Mouse (Mus musculus): ENCODE results near the gene Krt34.

Krt34 gene

DNA sequence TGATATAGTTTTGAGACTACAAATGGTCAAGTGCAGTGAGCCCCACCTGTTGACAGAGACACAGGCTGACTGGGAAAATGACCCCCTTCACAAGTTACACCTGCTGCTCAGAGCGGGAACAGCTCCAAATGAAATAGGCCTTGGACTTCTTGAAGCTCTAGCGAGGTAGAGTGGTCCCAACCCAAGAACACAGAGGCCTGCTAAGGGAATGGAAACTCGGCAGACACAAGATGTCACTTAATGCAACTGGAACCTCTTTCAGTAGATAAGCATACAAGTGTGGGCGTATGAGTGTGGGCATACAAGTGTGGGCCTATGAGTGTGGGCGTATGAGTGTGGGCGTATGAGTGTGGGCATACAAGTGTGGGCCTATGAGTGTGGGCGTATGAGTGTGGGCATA lies 42.3 kb downstream of the Krt34 start:
- DNase-seq (ENCODE audit: low read depth, low spot score): no peak

DNA sequence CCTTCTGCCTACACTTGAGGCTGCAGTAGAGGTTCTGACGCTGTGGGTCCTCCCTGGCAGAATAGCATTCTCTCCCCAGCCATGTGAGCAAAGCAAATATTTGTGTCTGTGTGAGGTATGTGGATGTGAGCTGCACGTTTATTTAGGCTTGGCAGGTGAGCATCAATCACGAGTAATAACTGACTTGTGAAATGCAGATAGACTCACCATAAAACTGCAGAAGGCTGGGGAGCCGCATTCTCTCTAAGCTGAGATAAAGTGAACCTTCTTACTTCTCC lies 47.0 kb downstream of the Krt34 start:
- DNase-seq (ENCODE audit: low read depth, low spot score): no peak

DNA sequence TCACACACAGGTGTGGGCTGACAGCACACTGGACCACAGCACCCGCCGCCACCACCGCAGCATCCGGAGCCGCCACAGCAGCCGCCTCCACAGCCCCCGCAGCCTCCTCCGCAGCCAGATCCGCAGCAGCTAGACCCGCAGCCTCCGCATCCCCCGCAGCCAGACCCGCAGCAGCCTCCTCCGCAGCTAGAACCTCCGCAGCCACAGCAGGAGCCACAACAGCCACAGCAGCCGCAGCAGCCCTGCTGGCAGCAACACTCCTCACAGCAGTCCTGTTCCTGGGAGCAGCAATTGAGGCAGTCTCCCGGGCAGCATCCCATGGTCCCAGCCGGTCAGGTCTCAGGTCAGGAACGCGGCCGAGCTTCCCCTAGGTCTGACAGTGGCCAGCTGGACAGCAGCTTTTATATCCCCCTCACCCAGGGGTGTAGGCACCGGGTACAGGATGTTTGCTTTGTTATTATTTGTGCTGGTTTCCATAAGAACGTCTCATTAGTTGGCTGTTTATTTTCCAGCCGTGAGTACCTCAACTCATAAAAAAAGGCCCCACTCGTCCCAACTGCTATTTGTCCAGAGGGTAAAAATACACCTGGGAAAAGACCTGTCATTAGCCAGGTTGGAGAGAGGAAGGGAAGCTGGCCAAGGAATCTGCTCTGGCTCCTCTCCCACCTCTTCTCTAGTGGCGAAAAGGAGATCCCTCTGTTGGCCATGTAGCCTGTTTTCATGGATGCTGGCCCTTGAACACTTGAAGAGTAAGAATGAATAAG lies 47.6 kb downstream of the Krt34 start, which contains the start of gene Krtap17-1:
Gene Krtap17-1, minus strand, starts transcription at position 375 of the 764 bp plus-strand sequence.
- no peak for DNase-seq (ENCODE audit: low read depth, low spot score)

DNA sequence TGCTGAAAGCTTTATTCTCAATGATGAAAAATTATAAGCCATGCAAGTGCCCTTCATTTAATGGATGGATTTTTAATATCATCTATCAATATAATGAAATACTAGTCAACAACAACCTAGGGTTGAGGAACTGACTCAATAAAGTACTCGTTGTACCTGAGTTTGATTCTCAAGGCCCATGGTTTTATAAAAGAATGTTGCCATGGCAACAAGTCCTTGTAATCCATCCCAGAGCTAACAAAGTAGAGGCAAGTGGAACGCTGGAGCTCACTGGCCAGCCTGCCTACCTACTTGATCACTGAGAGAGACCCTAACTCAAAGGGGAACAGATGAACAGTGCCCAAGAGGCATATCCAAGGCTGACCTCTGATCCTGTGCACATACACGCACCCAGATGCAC lies 50.8 kb downstream of the Krt34 start:
- DNase-seq (ENCODE audit: low read depth, low spot score): no peak

DNA sequence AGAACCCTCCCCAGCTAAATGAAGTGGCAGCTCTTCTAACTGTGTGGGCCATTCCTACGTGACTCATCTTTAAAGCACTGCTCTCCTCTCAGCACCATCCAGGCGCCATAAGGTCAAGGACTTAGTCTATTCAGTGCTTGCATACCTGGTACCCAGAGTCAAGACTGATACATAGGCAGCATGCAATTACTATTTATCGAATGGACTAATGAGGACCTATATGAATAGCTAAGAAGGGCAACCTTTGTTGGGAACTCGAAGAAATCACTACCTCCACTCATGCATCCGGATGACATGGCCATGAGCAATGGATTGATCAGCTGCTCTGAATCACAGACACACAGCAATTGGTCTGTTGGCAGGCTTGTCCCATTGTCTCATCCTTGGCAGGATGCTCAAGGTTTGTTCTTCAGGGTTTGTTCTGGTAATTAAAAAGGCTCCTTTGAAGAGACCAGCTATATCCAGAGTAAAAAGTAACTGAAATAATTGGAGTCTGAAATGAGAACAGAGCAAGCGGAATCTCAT lies 51.4 kb downstream of the Krt34 start:
- DNase-seq (ENCODE audit: low read depth, low spot score): no peak

DNA sequence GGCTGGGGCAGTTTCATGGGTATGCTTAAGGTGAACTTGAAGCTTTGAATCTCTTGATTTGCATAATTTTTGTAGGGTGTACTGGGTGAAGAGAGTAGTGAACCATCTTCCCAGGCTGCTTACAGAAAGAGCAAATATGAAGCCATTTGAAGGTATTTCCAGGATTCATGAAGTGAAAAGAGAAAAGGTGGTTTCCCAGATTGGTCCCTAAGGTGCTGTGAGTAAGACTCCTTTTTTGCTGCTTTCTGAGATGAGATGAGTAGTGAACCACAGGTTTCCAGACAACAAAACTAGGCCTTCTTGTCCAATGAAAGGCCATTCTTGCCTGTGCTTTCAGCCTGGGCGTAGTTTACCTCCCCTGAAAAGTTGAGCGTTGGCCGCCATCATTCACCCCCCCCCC lies 52.8 kb downstream of the Krt34 start:
- DNase-seq (ENCODE audit: low read depth, low spot score): no peak
